Mouse (Mus musculus) embryonic fibroblast, embryonic 13.5 days (primary cell): ENCODE results near the gene Pacrg.

Experiments
- CTCF ChIP-seq: IDR thresholded peaks from 2 replicates; pipeline ENCODE4 v1.5.1; 2011; ENCODE audit warnings: mild to moderate bottlenecking, control low read depth, low read length, moderate library complexity, borderline replicate concordance; ENCODE audit not compliant: insufficient read depth
- POLR2A ChIP-seq: IDR thresholded peaks from 2 replicates; pipeline ENCODE4 v1.6.1; 2011; ENCODE audit warnings: low read depth, mild to moderate bottlenecking, control low read depth, low read length, moderate library complexity

DNA sequence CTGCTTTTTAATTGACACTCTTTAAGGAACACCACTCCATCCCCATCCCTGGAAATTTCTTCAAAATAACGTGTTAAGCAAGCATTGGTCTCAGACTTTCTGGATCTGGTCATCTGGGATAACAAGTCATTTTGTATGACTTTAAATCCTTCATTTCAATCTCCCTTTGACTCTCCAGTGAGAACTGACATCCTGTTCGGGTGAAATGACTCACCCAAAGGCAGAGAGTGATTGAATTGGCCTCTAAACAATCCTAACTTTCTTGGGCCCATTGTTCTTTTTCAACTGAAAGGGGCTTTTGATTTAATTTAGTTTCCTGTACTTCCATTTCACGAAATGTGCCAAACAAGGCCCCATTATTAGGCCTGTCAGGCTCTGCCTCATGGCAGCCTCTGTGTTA lies 228.5 kb downstream of the Pacrg start:
- TF ChIP-seq POLR2A (no peak), CTCF (no peak)
